Mouse (Mus musculus) bone marrow macrophage, adult 2 months (primary cell): ENCODE data around the gene Lsm3. TPM values are rescaled to one million over a fixed set of nuclear protein-coding genes. Genes with fewer than 3 reads are reported as not detected.
A peak's percentile ranks its signal among the peaks of the same experiment; 100 is the strongest.

Experiments used
- H3K27ac ChIP-seq: 2 replicates; pipeline ENCODE4 v1.5.1; 2012; ENCODE audit warnings: low read depth, low read length; ENCODE audit not compliant: insufficient read depth
- H3K4me1 ChIP-seq: 2 replicates; pipeline ENCODE4 v1.6.1; 2012; ENCODE audit warnings: low read length; ENCODE audit not compliant: control insufficient read depth, insufficient read depth
- H3K4me3 ChIP-seq: 2 replicates; pipeline ENCODE4 v1.5.1; 2012; ENCODE audit warnings: mild to moderate bottlenecking, low read length, moderate library complexity; ENCODE audit not compliant: insufficient read depth
- CTCF ChIP-seq: IDR thresholded peaks from 2 replicates; pipeline ENCODE4 v1.5.1; 2012; ENCODE audit warnings: low read depth, mild to moderate bottlenecking, low read length, moderate library complexity
- POLR2A ChIP-seq: IDR thresholded peaks from 2 replicates; pipeline ENCODE4 v1.6.1; 2012; ENCODE audit warnings: mild to moderate bottlenecking, low read depth, low read length, borderline replicate concordance
- polyA plus RNA-seq: library from polyadenylated mRNA; stranded (reverse); fragments of >200 nt; gene quantifications from 2 replicates; pipeline ENCODE4 v1.2.4, GENCODE M21; 2012; ENCODE audit not compliant: missing spikeins, insufficient read depth, insufficient read length

The Lsm3 gene
- polyA plus RNA-seq, 1 experiment: 65.3 TPM

GRCm38 (mm10) chr6:91483371-91483770 is 32.4 kb upstream of the Lsm3 start:
- TF ChIP-seq POLR2A (no peak), CTCF (no peak)
- peaks cover 17% of the 10 kb centered on the region for H3K4me1 ChIP-seq
- no peak overlapping the region for H3K4me3 ChIP-seq
- peak overlapping the region; percentile 14; the same call in 1 of the 2 replicates for H3K27ac ChIP-seq

GRCm38 (mm10) chr6:91486736-91487453 is 28.8 kb upstream of the Lsm3 start:
- Histone ChIP-seq H3K4me1 (peaks cover 35% of the 10 kb centered on the region), H3K4me3 (no peak overlapping the region), H3K27ac (no peak overlapping the region)
- TF ChIP-seq POLR2A (no peak), CTCF (no peak)

GRCm38 (mm10) chr6:91488496-91489212 is 27.1 kb upstream of the Lsm3 start:
- H3K4me3 ChIP-seq: no peak overlapping the region
- peak overlapping the region; percentile 72 for H3K27ac ChIP-seq
- TF ChIP-seq CTCF (no peak), POLR2A (no peak)
- H3K4me1 ChIP-seq: peaks cover 24% of the 10 kb centered on the region

GRCm38 (mm10) chr6:91489872-91490271 is 25.9 kb upstream of the Lsm3 start:
- TF ChIP-seq POLR2A (no peak), CTCF (no peak)
- Histone ChIP-seq H3K27ac (no peak overlapping the region), H3K4me1 (peaks cover 19% of the 10 kb centered on the region), H3K4me3 (no peak overlapping the region)

GRCm38 (mm10) chr6:91491004-91491403 is 24.7 kb upstream of the Lsm3 start:
- Histone ChIP-seq H3K4me1 (peaks cover 19% of the 10 kb centered on the region), H3K4me3 (no peak overlapping the region), H3K27ac (no peak overlapping the region)
- TF ChIP-seq POLR2A (no peak), CTCF (no peak)

- no peak overlapping the region for H3K27ac ChIP-seq
- H3K4me1 ChIP-seq: peaks cover 19% of the 10 kb centered on the region
- H3K4me3 ChIP-seq: no peak overlapping the region
- TF ChIP-seq POLR2A: no peak
- no peak for TF ChIP-seq CTCF
Measured at GRCm38 (mm10) chr6:91493053-91493452, 22.7 kb upstream of the Lsm3 start.

GRCm38 (mm10) chr6:91494526-91494925 is 21.2 kb upstream of the Lsm3 start:
- no peak overlapping the region for H3K4me3 ChIP-seq
- H3K4me1 ChIP-seq: peaks cover 10% of the 10 kb centered on the region
- H3K27ac ChIP-seq: no peak overlapping the region
- TF ChIP-seq POLR2A (no peak), CTCF (no peak)

GRCm38 (mm10) chr6:91503302-91503701 is 12.4 kb upstream of the Lsm3 start:
- Histone ChIP-seq H3K4me1 (peaks cover 23% of the 10 kb centered on the region), H3K4me3 (no peak overlapping the region), H3K27ac (no peak overlapping the region)
- TF ChIP-seq CTCF (no peak), POLR2A (no peak)

GRCm38 (mm10) chr6:91506036-91506435 is 9.7 kb upstream of the Lsm3 start:
- Histone ChIP-seq H3K4me3 (no peak overlapping the region), H3K27ac (peak overlapping the region; percentile 59)

GRCm38 (mm10) chr6:91508041-91508440 is 7.7 kb upstream of the Lsm3 start:
- Histone ChIP-seq H3K4me3 (no peak overlapping the region), H3K27ac (no peak overlapping the region), H3K4me1 (peaks cover 25% of the 10 kb centered on the region)
- TF ChIP-seq CTCF (no peak), POLR2A (no peak)

More at GRCm38 (mm10) chr6:91506036-91506435, 9.7 kb upstream of the Lsm3 start:
- TF ChIP-seq CTCF: no peak
- TF ChIP-seq POLR2A: no peak
- H3K4me1 ChIP-seq: peaks cover 25% of the 10 kb centered on the region
